Mouse (Mus musculus): ENCODE results near the gene Ucp3.

DNA sequence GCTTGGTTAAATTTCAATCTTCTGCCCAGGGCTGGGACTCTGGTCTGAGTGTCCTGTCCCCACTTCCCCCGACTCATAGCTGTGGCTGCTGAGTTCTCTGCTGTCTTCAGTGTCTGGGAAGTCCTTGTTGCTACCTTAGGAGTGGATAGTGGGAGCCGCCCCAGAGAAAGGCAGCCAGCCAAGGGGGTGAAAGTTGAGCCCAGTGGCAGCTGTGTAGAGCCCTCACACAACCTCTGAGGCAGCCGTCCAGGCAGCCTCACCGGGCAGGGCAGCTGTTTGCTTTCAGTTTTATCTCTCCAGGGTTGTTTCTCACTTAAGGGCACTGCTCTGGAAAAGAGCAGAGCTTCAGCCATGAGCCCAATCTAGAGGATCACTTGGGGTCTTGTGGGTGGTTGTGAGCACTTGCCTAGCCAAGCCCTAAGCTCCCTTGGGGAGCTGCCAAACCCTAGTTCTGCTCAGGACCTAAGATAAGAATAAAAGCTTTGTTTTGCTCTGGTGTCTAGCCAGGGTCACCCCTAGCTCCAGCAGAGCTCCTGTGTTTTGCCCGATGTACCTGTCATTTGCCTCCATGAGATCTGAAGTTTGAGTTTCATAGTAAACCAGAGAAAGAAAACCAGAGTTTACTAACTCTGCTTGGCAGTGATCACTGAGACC is 7.0 kb upstream of the Ucp3 start:
- TF ChIP-seq GATA1 (IDR thresholded peaks at IDR 0.05; ENCODE audit: low read length) (no peak), TAL1 (IDR thresholded peaks at IDR 0.05; ENCODE audit: low read length) (no peak)
